Mouse (Mus musculus): ENCODE measurements at regions not wholly inside any gene's neighbourhood (a gene's known extent, or its start where the extent isn't known, plus 50 kb on each side); places are given as distances from the start of the nearest gene placed in this dataset.

GRCm38 (mm10) chr4:12369551-12369950 lies 197.7 kb upstream of the Fam92a start:
- Histone ChIP-seq H3K36me3 (ENCODE audit: insufficient read depth, low read length) (no peaks in the 10 kb centered on the region), H3K9me3 (replicated peaks; ENCODE audit: low read length) (no peaks in the 10 kb centered on the region), H3K27ac (no peak overlapping the region), H3K4me2 (ENCODE audit: low read length) (no peak overlapping the region), H3K27me3 (ENCODE audit: insufficient read depth, low read length) (no peaks in the 10 kb centered on the region), H3K4me3 (replicated peaks; ENCODE audit: low read depth, low read length) (no peak overlapping the region), H3K9ac (ENCODE audit: low read depth, low read length) (no peak overlapping the region), H3K4me1 (replicated peaks; ENCODE audit: insufficient read depth, low read length) (no peaks in the 10 kb centered on the region)
- ATAC-seq (replicated peaks; ENCODE audit: low FRiP score, low read depth) (no peak), DNase-seq (ENCODE audit: low spot score) (no peak)
- no peak for TF ChIP-seq CTCF (IDR thresholded peaks at IDR 0.05; ENCODE audit: low read depth)
- WGBS = 83% methylated on average over 2 of the region's 2 CpGs

- Histone ChIP-seq H3K4me3 (replicated peaks; ENCODE audit: low read depth, low read length) (no peak overlapping the region), H3K36me3 (ENCODE audit: insufficient read depth, low read length) (no peaks in the 10 kb centered on the region), H3K9me3 (replicated peaks; ENCODE audit: low read length) (no peaks in the 10 kb centered on the region), H3K27me3 (ENCODE audit: insufficient read depth, low read length) (no peaks in the 10 kb centered on the region), H3K27ac (no peak overlapping the region), H3K4me1 (replicated peaks; ENCODE audit: insufficient read depth, low read length) (no peaks in the 10 kb centered on the region), H3K4me2 (ENCODE audit: low read length) (no peak overlapping the region), H3K9ac (ENCODE audit: low read depth, low read length) (no peak overlapping the region)
- WGBS = 36% methylated on average over 2 of the region's 2 CpGs
- no peak for DNase-seq (ENCODE audit: low spot score)
- no peak for TF ChIP-seq CTCF (IDR thresholded peaks at IDR 0.05; ENCODE audit: low read depth)
- no peak for ATAC-seq (replicated peaks; ENCODE audit: low FRiP score, low read depth)
These were observed 185.3 kb upstream of the Fam92a start for GRCm38 (mm10) chr4:12356992-12357634.

GRCm38 (mm10) chr4:12353337-12353856 lies 181.6 kb upstream of the Fam92a start:
- DNase-seq (ENCODE audit: low spot score) (no peak), ATAC-seq (replicated peaks; ENCODE audit: low FRiP score, low read depth) (no peak)
- Histone ChIP-seq H3K27me3 (ENCODE audit: insufficient read depth, low read length) (no peaks in the 10 kb centered on the region), H3K4me3 (replicated peaks; ENCODE audit: low read depth, low read length) (no peak overlapping the region), H3K4me1 (replicated peaks; ENCODE audit: insufficient read depth, low read length) (no peaks in the 10 kb centered on the region), H3K27ac (no peak overlapping the region), H3K9ac (ENCODE audit: low read depth, low read length) (no peak overlapping the region), H3K9me3 (replicated peaks; ENCODE audit: low read length) (no peaks in the 10 kb centered on the region), H3K36me3 (ENCODE audit: insufficient read depth, low read length) (no peaks in the 10 kb centered on the region), H3K4me2 (ENCODE audit: low read length) (no peak overlapping the region)
- TF ChIP-seq CTCF (IDR thresholded peaks at IDR 0.05; ENCODE audit: low read depth) = no peak
- 80% methylated on average over 3 of the region's 3 CpGs for WGBS

GRCm38 (mm10) chr4:12339236-12339635 lies 167.4 kb upstream of the Fam92a start:
- Histone ChIP-seq H3K4me3 (replicated peaks; ENCODE audit: low read depth, low read length) (no peak overlapping the region), H3K27me3 (ENCODE audit: insufficient read depth, low read length) (no peaks in the 10 kb centered on the region), H3K4me2 (ENCODE audit: low read length) (no peak overlapping the region), H3K9me3 (replicated peaks; ENCODE audit: low read length) (no peaks in the 10 kb centered on the region), H3K27ac (no peak overlapping the region), H3K4me1 (replicated peaks; ENCODE audit: insufficient read depth, low read length) (no peaks in the 10 kb centered on the region), H3K36me3 (ENCODE audit: insufficient read depth, low read length) (no peaks in the 10 kb centered on the region), H3K9ac (ENCODE audit: low read depth, low read length) (no peak overlapping the region)
- WGBS = 79% methylated on average over 1 of the region's 1 CpGs
- ATAC-seq (replicated peaks; ENCODE audit: low FRiP score, low read depth) (no peak), DNase-seq (ENCODE audit: low spot score) (no peak)
- TF ChIP-seq CTCF (IDR thresholded peaks at IDR 0.05; ENCODE audit: low read depth) = no peak

DNA sequence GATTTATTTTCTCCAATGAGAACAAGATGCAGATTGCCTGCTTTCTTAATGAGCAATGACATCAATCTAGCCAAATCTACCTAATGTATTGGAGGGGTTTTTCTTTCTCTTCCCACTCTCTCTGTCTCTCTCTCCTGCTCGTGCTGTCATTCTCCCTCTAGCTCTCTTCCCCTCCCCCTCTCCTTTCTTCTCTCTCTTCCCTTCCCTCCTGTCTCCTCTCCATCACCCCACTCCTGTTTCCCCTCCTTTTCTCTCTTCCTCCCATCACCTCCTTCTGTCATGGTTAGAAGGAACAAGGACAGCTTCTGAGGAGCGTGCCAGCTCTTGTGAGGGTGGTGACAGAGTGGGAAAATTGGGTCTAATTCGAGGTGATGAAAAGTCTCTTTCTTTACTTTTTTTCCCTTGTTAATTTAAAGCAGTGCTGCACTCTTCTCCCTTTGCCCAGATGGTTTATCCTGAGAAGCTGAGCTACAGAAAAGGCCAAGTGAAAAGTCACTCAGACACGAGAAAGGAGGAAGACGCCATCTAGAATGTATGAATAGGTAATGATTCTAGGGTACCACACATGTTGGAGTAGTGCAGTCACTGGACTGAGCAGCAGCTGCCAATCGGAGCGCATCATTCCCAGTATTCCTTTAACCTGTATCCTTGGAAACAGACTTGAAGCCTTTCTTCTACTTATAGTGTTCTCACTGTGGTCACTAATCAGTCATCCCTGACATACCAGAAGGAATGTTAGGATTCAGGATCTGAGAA lies 163.2 kb upstream of the Fam92a start:
- Histone ChIP-seq H3K4me3 (replicated peaks; ENCODE audit: low read depth, low read length) (no peak overlapping the region), H3K27me3 (ENCODE audit: insufficient read depth, low read length) (no peaks in the 10 kb centered on the region), H3K9ac (ENCODE audit: low read depth, low read length) (no peak overlapping the region), H3K27ac (no peak overlapping the region), H3K4me2 (ENCODE audit: low read length) (no peak overlapping the region), H3K36me3 (ENCODE audit: insufficient read depth, low read length) (no peaks in the 10 kb centered on the region), H3K4me1 (replicated peaks; ENCODE audit: insufficient read depth, low read length) (no peaks in the 10 kb centered on the region), H3K9me3 (replicated peaks; ENCODE audit: low read length) (no peaks in the 10 kb centered on the region)
- no peak for TF ChIP-seq CTCF (IDR thresholded peaks at IDR 0.05; ENCODE audit: low read depth)
- WGBS = 74% methylated on average over 7 of the region's 7 CpGs
- DNase-seq (ENCODE audit: low spot score) = no peak
- ATAC-seq (replicated peaks; ENCODE audit: low FRiP score, low read depth) = no peak

- Histone ChIP-seq H3K9ac (ENCODE audit: low read depth, low read length) (no peak overlapping the region), H3K4me1 (replicated peaks; ENCODE audit: insufficient read depth, low read length) (no peaks in the 10 kb centered on the region), H3K4me3 (replicated peaks; ENCODE audit: low read depth, low read length) (no peak overlapping the region), H3K27me3 (ENCODE audit: insufficient read depth, low read length) (no peaks in the 10 kb centered on the region), H3K4me2 (ENCODE audit: low read length) (no peak overlapping the region), H3K36me3 (ENCODE audit: insufficient read depth, low read length) (no peaks in the 10 kb centered on the region), H3K27ac (no peak overlapping the region), H3K9me3 (replicated peaks; ENCODE audit: low read length) (no peaks in the 10 kb centered on the region)
- ATAC-seq (replicated peaks; ENCODE audit: low FRiP score, low read depth) = no peak
- WGBS = 64% methylated on average over 9 of the region's 9 CpGs
- DNase-seq (ENCODE audit: low spot score) = peak; percentile 3
- TF ChIP-seq CTCF (IDR thresholded peaks at IDR 0.05; ENCODE audit: low read depth) = no peak
These were observed 162.6 kb upstream of the Fam92a start for GRCm38 (mm10) chr4:12334429-12334828.

All from kidney, postnatal 0 days (tissue).